Mouse (Mus musculus): ENCODE data around the gene Gch1. TPM values are rescaled to one million over a fixed set of nuclear protein-coding genes. Genes with fewer than 3 reads are reported as not detected.
"Not testable (repeated sequence)": the region's sequence is repeated elsewhere in the genome, so short reads cannot be mapped to it uniquely, and the experiment has no call there.

Gene Gch1
- total and polyA plus RNA-seq, 3 experiments = 4.4 to 6.6 TPM; not detected in 1

DNA sequence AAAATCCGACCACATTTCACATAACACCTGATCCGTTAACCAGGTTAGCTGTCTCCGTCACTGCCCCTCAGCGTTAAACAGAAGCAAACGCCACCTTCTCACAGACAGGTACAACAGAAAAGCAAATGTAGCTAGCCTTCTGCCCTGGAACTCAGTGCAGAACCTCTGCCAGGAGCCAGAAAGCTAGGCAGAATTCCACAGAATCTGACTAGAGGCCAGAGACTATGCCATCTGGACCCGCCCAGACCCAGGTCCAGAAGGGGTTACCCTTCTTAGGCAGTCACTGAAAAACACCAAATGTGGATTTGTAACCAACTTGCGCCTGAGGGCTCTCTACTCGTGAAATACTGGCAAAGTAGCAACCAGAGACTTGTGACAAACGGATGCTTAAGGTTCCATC, 77.9 kb downstream of the Gch1 start:
- TF ChIP-seq ZNF384 (IDR thresholded peaks at IDR 0.05; ENCODE audit: low read depth, low read length) (no peak), ZC3H11A (IDR thresholded peaks at IDR 0.05; ENCODE audit: low read depth, low read length) (no peak), MAFK (IDR thresholded peaks at IDR 0.05; ENCODE audit: borderline replicate concordance, low read depth, low read length) (no peak), TAL1 (IDR thresholded peaks at IDR 0.05; ENCODE audit: low read length) (no peak), MXI1 (IDR thresholded peaks at IDR 0.05; ENCODE audit: low read depth, low read length) (no peak), BHLHE40 (IDR thresholded peaks at IDR 0.05; ENCODE audit: borderline replicate concordance, low read depth, low read length) (no peak), HCFC1 (IDR thresholded peaks at IDR 0.05; ENCODE audit: low read depth, low read length) (no peak), EP300 (IDR thresholded peaks at IDR 0.05; ENCODE audit: low read depth in 1 of 2, low read length in 2 of 2) (no peak), ELF1 (IDR thresholded peaks at IDR 0.05; ENCODE audit: low read depth, low read length) (no peak), KAT2A (conservative IDR thresholded peaks at IDR 0.05; ENCODE audit: low read depth, low read length) (no peak), SIN3A (IDR thresholded peaks at IDR 0.05; ENCODE audit: low read length) (no peak), CTCF (IDR thresholded peaks at IDR 0.05 in 2 of 3, conservative IDR thresholded peaks at IDR 0.05 in 1 of 3; ENCODE audit: control insufficient read depth in 1 of 3, insufficient read depth in 1 of 3, low read depth in 2 of 3, low read length in 3 of 3, poor library complexity in 1 of 3, severe bottlenecking in 1 of 3) (no peak), JUND (IDR thresholded peaks at IDR 0.05; ENCODE audit: low read depth, low read length) (no peak)
- no peak for DNase-seq (ENCODE audit: low read depth, low spot score)
- peaks cover 0 to 3% of the 10 kb centered on the region in 2 experiments; a peak in 3 of 4 replicates for H3K4me1 ChIP-seq (ENCODE audit: control insufficient read depth in 1 of 2, insufficient read depth in 2 of 2, low read length in 2 of 2)

DNA sequence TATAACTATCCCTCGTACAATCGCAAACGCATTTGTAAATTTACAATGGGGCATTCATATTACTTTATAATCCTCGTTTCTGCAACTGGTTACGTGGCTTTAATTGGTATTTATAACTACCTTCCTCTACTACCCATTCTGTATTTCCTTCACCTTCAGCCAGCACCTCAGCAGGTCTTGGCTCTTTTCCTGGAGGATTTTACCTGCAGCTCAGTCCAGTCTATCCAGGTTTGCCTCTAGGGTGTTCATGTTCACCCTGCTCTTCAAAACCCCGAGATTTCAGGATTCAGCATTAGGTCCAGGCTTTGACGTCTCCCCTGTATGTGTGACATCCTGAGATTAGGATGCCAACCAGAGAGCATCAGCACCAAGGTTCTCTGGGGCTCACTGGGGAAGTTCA, 78.8 kb downstream of the Gch1 start:
- H3K4me1 ChIP-seq (ENCODE audit: control insufficient read depth in 1 of 2, insufficient read depth in 2 of 2, low read length in 2 of 2); H3K79me2 ChIP-seq (ENCODE audit: control insufficient read depth, insufficient read depth, low read length, poor library complexity); DNase-seq (ENCODE audit: low read depth, low spot score); H3K27me3 ChIP-seq (ENCODE audit: control insufficient read depth in 1 of 2, insufficient read depth in 2 of 2, low read length in 2 of 2); H3K27ac ChIP-seq (ENCODE audit: control insufficient read depth, low read depth, low read length); H3K9ac ChIP-seq (ENCODE audit: control insufficient read depth, low read depth, low read length, poor library complexity, severe bottlenecking); H3K9me3 ChIP-seq (replicated peaks; ENCODE audit: insufficient read depth, low read length); H3K36me3 ChIP-seq (ENCODE audit: control insufficient read depth in 1 of 2, insufficient read depth in 2 of 2, low read length in 2 of 2); H3K4me3 ChIP-seq (ENCODE audit: control insufficient read depth in 1 of 2, insufficient read depth in 1 of 2, low read depth in 2 of 2, low read length in 2 of 2): not testable (repeated sequence)

More for the DNA sequence above, 77.9 kb downstream of the Gch1 start:
- Histone ChIP-seq H3K27me3 (ENCODE audit: control insufficient read depth in 1 of 2, insufficient read depth in 2 of 2, low read length in 2 of 2) (peaks cover 0 to 1% of the 10 kb centered on the region in 2 experiments; a peak in 1 of 4 replicates), H3K79me2 (ENCODE audit: control insufficient read depth, insufficient read depth, low read length, poor library complexity) (no peaks in the 10 kb centered on the region), H3K9ac (ENCODE audit: control insufficient read depth, low read depth, low read length, poor library complexity, severe bottlenecking) (no peak overlapping the region), H3K36me3 (ENCODE audit: control insufficient read depth in 1 of 2, insufficient read depth in 2 of 2, low read length in 2 of 2) (peaks cover 0 to 4% of the 10 kb centered on the region in 2 experiments; a peak in 1 of 4 replicates), H3K4me3 (ENCODE audit: control insufficient read depth in 1 of 2, insufficient read depth in 1 of 2, low read depth in 2 of 2, low read length in 2 of 2) (no peak overlapping the region), H3K27ac (ENCODE audit: control insufficient read depth, low read depth, low read length) (no peak overlapping the region), H3K9me3 (replicated peaks; ENCODE audit: insufficient read depth, low read length) (no peaks in the 10 kb centered on the region)

DNA sequence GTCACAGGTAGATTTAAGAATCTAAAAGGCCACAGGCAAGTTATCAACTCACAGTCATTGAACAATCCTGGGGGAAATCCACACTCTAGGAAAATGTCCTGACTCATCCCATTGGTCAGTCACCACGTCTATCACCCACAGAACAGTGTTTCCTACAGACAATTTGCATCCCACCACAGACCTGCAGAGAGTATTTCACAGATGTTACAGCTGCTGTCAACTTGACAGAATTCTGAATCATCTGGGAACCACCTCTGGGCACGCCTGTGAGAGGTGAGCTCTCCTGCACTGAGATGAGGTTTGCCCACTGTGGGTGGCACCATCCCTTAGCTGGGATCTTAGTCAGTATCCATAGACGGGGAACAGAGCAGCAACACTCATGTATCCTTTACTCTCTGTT, 81.8 kb downstream of the Gch1 start:
- Histone ChIP-seq H3K9ac (ENCODE audit: control insufficient read depth, low read depth, low read length, poor library complexity, severe bottlenecking) (no peak overlapping the region), H3K79me2 (ENCODE audit: control insufficient read depth, insufficient read depth, low read length, poor library complexity) (no peaks in the 10 kb centered on the region), H3K36me3 (ENCODE audit: control insufficient read depth in 1 of 2, insufficient read depth in 2 of 2, low read length in 2 of 2) (no peaks in the 10 kb centered on the region), H3K4me1 (ENCODE audit: control insufficient read depth in 1 of 2, insufficient read depth in 2 of 2, low read length in 2 of 2) (no peaks in the 10 kb centered on the region), H3K9me3 (replicated peaks; ENCODE audit: insufficient read depth, low read length) (no peaks in the 10 kb centered on the region), H3K27me3 (ENCODE audit: control insufficient read depth in 1 of 2, insufficient read depth in 2 of 2, low read length in 2 of 2) (peaks cover 0 to 1% of the 10 kb centered on the region in 2 experiments; a peak in 1 of 4 replicates), H3K27ac (ENCODE audit: control insufficient read depth, low read depth, low read length) (no peak overlapping the region), H3K4me3 (ENCODE audit: control insufficient read depth in 1 of 2, insufficient read depth in 1 of 2, low read depth in 2 of 2, low read length in 2 of 2) (no peak overlapping the region)
- TF ChIP-seq GATA1 (IDR thresholded peaks at IDR 0.05; ENCODE audit: low read depth, low read length) = no peak
- TF ChIP-seq MAFK (IDR thresholded peaks at IDR 0.05; ENCODE audit: borderline replicate concordance, low read depth, low read length) = no peak
- no peak for TF ChIP-seq ZKSCAN1 (IDR thresholded peaks at IDR 0.05; ENCODE audit: low read depth, low read length)
- TF ChIP-seq MAX (IDR thresholded peaks at IDR 0.05; ENCODE audit: low read length) = no peak
- no peak for TF ChIP-seq SIN3A (IDR thresholded peaks at IDR 0.05; ENCODE audit: low read length)
- no peak for TF ChIP-seq CTCF (IDR thresholded peaks at IDR 0.05 in 2 of 3, conservative IDR thresholded peaks at IDR 0.05 in 1 of 3; ENCODE audit: control insufficient read depth in 1 of 3, insufficient read depth in 1 of 3, low read depth in 2 of 3, low read length in 3 of 3, poor library complexity in 1 of 3, severe bottlenecking in 1 of 3)
- TF ChIP-seq JUND (IDR thresholded peaks at IDR 0.05; ENCODE audit: low read depth, low read length) = no peak
- no peak for TF ChIP-seq POLR2A (IDR thresholded peaks at IDR 0.05; ENCODE audit: control insufficient read depth in 1 of 2, insufficient read depth in 1 of 2, low read depth in 1 of 2, low read length in 2 of 2, poor library complexity in 1 of 2)
- no peak for TF ChIP-seq RCOR1 (IDR thresholded peaks at IDR 0.05; ENCODE audit: low read depth, low read length)
- no peak for TF ChIP-seq MEF2A (IDR thresholded peaks at IDR 0.05; ENCODE audit: extremely low read depth, insufficient replicate concordance, low read depth, low read length, poor library complexity, severe bottlenecking)
- TF ChIP-seq TAL1 (IDR thresholded peaks at IDR 0.05; ENCODE audit: low read length) = no peak
- DNase-seq (ENCODE audit: low read depth, low spot score) = no peak

All from MEL (cell line).